Mouse (Mus musculus) layer of hippocampus, adult 9-10 months (tissue): ENCODE results near the gene Asl.

Experiments used
- DNase-seq: peaks from one replicate; pipeline ENCODE4 v3.0.0; 2022; ENCODE audit warnings: low spot score

Asl gene

GRCm38 (mm10) chr5:130029142-130029897 is at the start of gene Asl, which contains the start of gene Crcp:
TSS of gene Asl (minus strand) at chr5:130029247.
TSS of gene Crcp (plus strand) at chr5:130029290.
- peak; percentile 71 for DNase-seq

- no peak for DNase-seq
Observed at GRCm38 (mm10) chr5:130078834-130079156, 49.7 kb upstream of the Asl start.

- DNase-seq, result no peak
Observed at GRCm38 (mm10) chr5:130078096-130078833, 49.2 kb upstream of the Asl start.

- DNase-seq, result no peak
Observed at GRCm38 (mm10) chr5:130076396-130076795, 47.3 kb upstream of the Asl start.

- no peak for DNase-seq
Observed at GRCm38 (mm10) chr5:130074491-130074890, 45.4 kb upstream of the Asl start.

- DNase-seq, result no peak
Observed at GRCm38 (mm10) chr5:130073026-130073425, 44.0 kb upstream of the Asl start, which contains the start of gene Tpst1. TSS of gene Tpst1 (plus strand) at chr5:130073326.

GRCm38 (mm10) chr5:130067841-130068264 is 38.8 kb upstream of the Asl start:
- no peak for DNase-seq

GRCm38 (mm10) chr5:130065579-130065978 is 36.5 kb upstream of the Asl start:
- no peak for DNase-seq

GRCm38 (mm10) chr5:130063760-130064159 is 34.7 kb upstream of the Asl start:
- DNase-seq, result no peak

- no peak for DNase-seq
Observed at GRCm38 (mm10) chr5:130062096-130062495, 33.0 kb upstream of the Asl start.

GRCm38 (mm10) chr5:130060329-130060665 is 31.2 kb upstream of the Asl start:
- DNase-seq, result no peak

- no peak for DNase-seq
Observed at GRCm38 (mm10) chr5:130059413-130060328, 30.6 kb upstream of the Asl start.

GRCm38 (mm10) chr5:130056303-130056702 is 27.3 kb upstream of the Asl start:
- no peak for DNase-seq

- DNase-seq, result no peak
Observed at GRCm38 (mm10) chr5:130055688-130056087, 26.6 kb upstream of the Asl start.

GRCm38 (mm10) chr5:130052955-130053354 is 23.9 kb upstream of the Asl start:
- no peak for DNase-seq

GRCm38 (mm10) chr5:130052510-130052909 is 23.5 kb upstream of the Asl start:
- no peak for DNase-seq

- no peak for DNase-seq
Observed at GRCm38 (mm10) chr5:130051073-130051860, 22.2 kb upstream of the Asl start.

GRCm38 (mm10) chr5:130050416-130050815 is 21.4 kb upstream of the Asl start:
- DNase-seq, result no peak

- no peak for DNase-seq
Observed at GRCm38 (mm10) chr5:130048786-130049520, 19.9 kb upstream of the Asl start.

GRCm38 (mm10) chr5:130047013-130047412 is 18.0 kb upstream of the Asl start:
- DNase-seq, result no peak

GRCm38 (mm10) chr5:130046589-130046988 is 17.5 kb upstream of the Asl start:
- no peak for DNase-seq
